ENCODE assay signal across 8 mouse cellular contexts in the genomic region with DNA sequence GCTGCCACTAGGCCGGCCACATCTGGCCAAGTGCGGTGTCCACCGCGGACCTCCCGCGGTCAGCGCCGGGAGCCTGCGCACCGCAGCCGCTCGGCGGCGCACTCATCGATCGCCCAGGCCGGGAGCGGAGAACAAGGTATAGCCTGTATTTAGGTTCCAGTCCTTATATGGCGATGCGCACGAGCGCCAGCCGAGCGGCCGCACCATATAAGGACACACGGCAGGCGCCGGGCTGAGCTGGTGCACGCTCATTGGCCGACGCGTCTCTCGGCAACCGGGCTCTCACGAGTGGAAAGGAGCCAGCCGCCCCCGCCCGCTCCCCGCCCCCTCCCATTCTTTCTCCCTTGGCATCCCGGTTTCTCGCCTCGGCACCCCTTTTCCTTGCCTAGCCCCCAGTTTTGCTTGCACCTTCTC. TPM values are rescaled to one million over a fixed set of nuclear protein-coding genes. Genes with fewer than 3 reads are reported as not detected.
DNase-seq lines count a peak whose midpoint lies in the region; ATAC-seq and TF ChIP-seq lines count a peak whose summit lies in the region.

No protein-coding gene starts in this region.

- H3K9me3 ChIP-seq in midbrain, postnatal 0 days (ENCODE audit: low read length), result no peaks in the 10 kb centered on the region

- peak overlapping the region; percentile 98 for H3K4me2 ChIP-seq in midbrain, postnatal 0 days (ENCODE audit: low read depth, low read length, poor library complexity, severe bottlenecking)

- peak overlapping the region; percentile 70 for H3K9ac ChIP-seq in midbrain, postnatal 0 days (replicated peaks; ENCODE audit: low read length, poor library complexity, severe bottlenecking)

- peaks cover 2% of the 10 kb centered on the region for H3K27me3 ChIP-seq in kidney, adult 2 months (replicated peaks; ENCODE audit: control insufficient read depth, insufficient read depth, low read length)
- H3K27me3 ChIP-seq in midbrain, postnatal 0 days (ENCODE audit: insufficient read depth, low read length), result peaks cover 25% of the 10 kb centered on the region
- H3K27me3 ChIP-seq in splenic B cell, adult 2 months (ENCODE audit: control insufficient read depth, insufficient read depth, low read length, poor library complexity, severe bottlenecking), result no peaks in the 10 kb centered on the region

- 0 out of 2 replicates have a peak, but pooled peaks cover 3% of the 10 kb centered on the region for H3K4me1 ChIP-seq in kidney, adult 2 months (ENCODE audit: control insufficient read depth, insufficient read depth, low read length)
- peaks cover 37% of the 10 kb centered on the region for H3K4me1 ChIP-seq in midbrain, postnatal 0 days (ENCODE audit: insufficient read depth, low read length)

- no peak overlapping the region for H3K27ac ChIP-seq in kidney, adult 2 months (ENCODE audit: insufficient read depth, low read depth, low read length)
- H3K27ac ChIP-seq in midbrain, postnatal 0 days (ENCODE audit: low read depth, low read length), result peak overlapping the region; percentile 92

- DNase-seq in gastrocnemius, postnatal 14 days, result peak; percentile 55
- DNase-seq in gastrocnemius, postnatal 10 days, result no peak
- peak; percentile 63 to 82 for DNase-seq in cerebellum, postnatal 4 days (ENCODE audit: low spot score in 2 of 2)
- DNase-seq in heart, adult 18-20 months, result peak; percentile 75 to 79
- DNase-seq in kidney, adult 2 months, result peak; percentile 80
- DNase-seq in liver, result peak; percentile 84
- DNase-seq in midbrain, postnatal 0 days (ENCODE audit: low spot score), result peak; percentile 97
- DNase-seq in splenic B cell, adult 2 months (ENCODE audit: low read depth, low spot score), result peak; percentile 90

- peak overlapping the region; percentile 18; the same call in 1 of the 2 replicates for H3K4me3 ChIP-seq in kidney, adult 2 months (ENCODE audit: insufficient read depth, low read depth, low read length)
- H3K4me3 ChIP-seq in midbrain, postnatal 0 days (ENCODE audit: low read depth, low read length), result peak overlapping the region; percentile 43

- 0 out of 2 replicates have a peak, but pooled peaks have one; percentile 1 for TF ChIP-seq CTCF in kidney, adult 2 months (conservative IDR thresholded peaks at IDR 0.05; ENCODE audit: insufficient read depth, insufficient read length, low read depth, low read length)
- TF ChIP-seq CTCF in midbrain, postnatal 0 days (IDR thresholded peaks at IDR 0.05), result peak; percentile 62

- TF ChIP-seq POLR2A in kidney, adult 2 months (IDR thresholded peaks at IDR 0.05; ENCODE audit: low read depth, low read length), result no peak

- peak; percentile 91 for ATAC-seq in midbrain, postnatal 0 days (ENCODE audit: low FRiP score)

- no peaks in the 10 kb centered on the region for H3K36me3 ChIP-seq in kidney, adult 2 months (ENCODE audit: control insufficient read depth, insufficient read depth, low read length)
- no peaks in the 10 kb centered on the region for H3K36me3 ChIP-seq in midbrain, postnatal 0 days (ENCODE audit: insufficient read depth, low read length)
- no peaks in the 10 kb centered on the region for H3K36me3 ChIP-seq in splenic B cell, adult 2 months (ENCODE audit: control insufficient read depth, insufficient read depth, low read length, poor library complexity, severe bottlenecking)

- intact Hi-C loops in gastrocnemius, postnatal 14 days (cut with DNase I; ENCODE audit: low total_unique reads), result no loop called here

- WGBS in kidney, adult 2 months, result under 1% methylated on average over 40 of the region's 42 CpGs
- WGBS in midbrain, postnatal 0 days, result under 1% methylated on average over 40 of the region's 42 CpGs

RNA-seq across cellular contexts. Expression of a gene that starts 12.5 kb away (rescaled TPM):
- 1 to 10 TPM; 2.1 to 2.7 TPM for total RNA-seq in gastrocnemius, postnatal 14 days (2021)
- total RNA-seq in gastrocnemius, postnatal 10 days (2021), result 1 to 10 TPM; 2.3 to 4.7 TPM
- 1 to 10 TPM; 3.1 to 4.0 TPM for total RNA-seq in heart, adult 18-20 months (2021)
- 2.1 and 2.7 TPM in 2 replicates for polyA plus RNA-seq in kidney, adult 2 months (2012; rRNA removed)
- total RNA-seq in midbrain, postnatal 0 days (2014; rRNA removed), result 14.9 and 15.5 TPM in 2 replicates
- 6.8 and 7.6 TPM in 2 replicates for polyA plus RNA-seq in midbrain, postnatal 0 days (2015; fragmentation: Nextera tagmentation; extraction: Ambion mirVana)

RNA-seq across cellular contexts. Expression of a gene that starts 30.5 kb away (rescaled TPM):
- 1 to 10 TPM; 1.4 to 1.9 TPM for total RNA-seq in gastrocnemius, postnatal 14 days (2021)
- total RNA-seq in gastrocnemius, postnatal 10 days (2021), result 1 to 10 TPM; 2.3 to 3.0 TPM
- 1 to 10 TPM; 1.5 to 2.6 TPM for total RNA-seq in heart, adult 18-20 months (2021)
- polyA plus RNA-seq in kidney, adult 2 months (2012; rRNA removed), result 3.5 and 3.9 TPM in 2 replicates
- total RNA-seq in midbrain, postnatal 0 days (2014; rRNA removed), result 9.6 and 10.6 TPM in 2 replicates
- 5.6 and 6.7 TPM in 2 replicates for polyA plus RNA-seq in midbrain, postnatal 0 days (2015; fragmentation: Nextera tagmentation; extraction: Ambion mirVana)

RNA-seq across cellular contexts. Expression of a gene that starts 32.8 kb away (rescaled TPM):
- 1 to 10 TPM; 4.7 to 5.9 TPM for total RNA-seq in gastrocnemius, postnatal 14 days (2021)
- 1 to 10 TPM; 6.2 to 9.1 TPM for total RNA-seq in gastrocnemius, postnatal 10 days (2021)
- 1 to 10 TPM; 6.5 to 7.2 TPM for total RNA-seq in heart, adult 18-20 months (2021)
- polyA plus RNA-seq in kidney, adult 2 months (2012; rRNA removed), result 9.3 and 10.6 TPM in 2 replicates
- 48.6 and 53.4 TPM in 2 replicates for total RNA-seq in midbrain, postnatal 0 days (2014; rRNA removed)
- polyA plus RNA-seq in midbrain, postnatal 0 days (2015; fragmentation: Nextera tagmentation; extraction: Ambion mirVana), result 30.5 TPM in 2 replicates
